Mouse (Mus musculus) cortical plate, adult 2 months (tissue): ENCODE data around the gene 2310030G06Rik.

Source experiments
- CTCF ChIP-seq: fragments of 200-500 bp; IDR thresholded peaks from 2 replicates; pipeline ENCODE4 v1.5.1; 2011; ENCODE audit warnings: mild to moderate bottlenecking, control low read depth, low read length; ENCODE audit not compliant: insufficient read depth; ENCODE audit errors: extremely low read depth
- POLR2A ChIP-seq: fragments of 200-500 bp; IDR thresholded peaks from 2 replicates; pipeline ENCODE4 v1.6.1; 2011; ENCODE audit warnings: mild to moderate bottlenecking, low read length, control low read depth; ENCODE audit not compliant: insufficient read depth; ENCODE audit errors: extremely low read depth

- TF ChIP-seq POLR2A (no peak), CTCF (no peak)
These were observed 10.4 kb upstream of the 2310030G06Rik start for GRCm38 (mm10) chr9:50756711-50757110.
